Mouse (Mus musculus) olfactory bulb, adult 2 months (tissue): ENCODE measurements at regions not wholly inside any gene's neighbourhood (a gene's known extent, or its start where the extent isn't known, plus 50 kb on each side); places are given as distances from the start of the nearest gene placed in this dataset.

ENCODE experiments used
- CTCF ChIP-seq: fragments of 200-500 bp; IDR thresholded peaks from 2 replicates; pipeline ENCODE4 v1.5.1; 2012; ENCODE audit warnings: low read depth, mild to moderate bottlenecking, low read length, moderate library complexity; ENCODE audit not compliant: insufficient read depth
- POLR2A ChIP-seq: fragments of 200-500 bp; IDR thresholded peaks from 2 replicates; pipeline ENCODE4 v1.6.1; 2012; ENCODE audit warnings: mild to moderate bottlenecking, low read depth, low read length, moderate library complexity; ENCODE audit not compliant: insufficient read depth

DNA sequence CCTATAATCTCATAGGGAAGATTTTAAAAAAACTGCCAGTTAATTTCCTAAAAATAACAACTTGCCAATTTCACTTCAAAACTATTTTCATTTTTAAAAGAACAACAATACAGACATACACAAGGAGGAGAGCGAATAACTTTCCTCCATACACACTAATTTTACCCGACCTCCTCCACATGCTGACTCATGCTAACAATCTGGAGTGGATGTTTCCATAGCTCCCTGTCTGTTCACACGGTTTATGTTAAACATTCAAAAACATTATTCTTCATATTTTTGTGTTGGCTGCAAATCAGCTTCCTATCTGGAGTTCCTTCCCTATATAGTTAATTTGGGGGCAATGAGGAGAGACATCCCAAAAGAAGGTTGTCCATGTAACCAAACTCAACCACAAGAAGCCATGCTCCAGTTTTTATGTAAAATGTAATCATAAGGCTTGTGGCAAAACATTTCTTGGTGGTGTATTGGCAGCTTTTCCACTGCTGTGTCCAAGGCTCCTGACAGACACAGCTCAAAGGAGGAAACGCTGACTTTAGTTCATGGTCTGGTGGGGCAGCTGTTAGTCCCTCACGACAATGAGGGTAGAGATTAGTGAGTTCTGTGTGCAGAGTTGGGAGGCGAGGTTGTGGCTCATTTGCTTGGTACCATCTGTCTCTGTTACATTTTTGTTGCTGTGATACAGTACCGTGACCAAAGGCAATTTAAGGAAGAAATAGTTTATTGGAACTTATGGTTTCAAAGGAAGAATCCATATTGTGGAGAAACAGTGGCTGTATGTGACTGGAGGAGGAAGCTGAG, 203.1 kb upstream of the Tmc3 start:
- TF ChIP-seq POLR2A (no peak), CTCF (no peak)
